Mouse (Mus musculus) forebrain, embryonic 11.5 days (tissue): ENCODE results near the gene Tead3. TPM values are rescaled to one million over a fixed set of nuclear protein-coding genes. Genes with fewer than 3 reads are reported as not detected.

Experiments used
- ATAC-seq: fragments of 200-750 bp; cut with Nextera tagmentation; replicated peaks from 2 replicates; pipeline ENCODE4 v1.8.0; 2017; ENCODE audit warnings: moderate TSS enrichment; ENCODE audit not compliant: low FRiP score
- DNase-seq: peaks from one replicate; pipeline ENCODE4 v3.0.0-alpha.2; 2017; ENCODE audit warnings: low spot score
- H3K27ac ChIP-seq: fragments of 300-500 bp; sonication (generic); 2 replicates; pipeline ENCODE4 v1.5.1; 2014; ENCODE audit warnings: low read depth, low read length
- H3K27me3 ChIP-seq: fragments of 300-500 bp; sonication (generic); 2 replicates; pipeline ENCODE4 v1.6.1; 2014; ENCODE audit warnings: mild to moderate bottlenecking, low read length, mixed read lengths; ENCODE audit not compliant: control insufficient read depth, insufficient read depth
- H3K36me3 ChIP-seq: fragments of 300-500 bp; sonication (generic); 2 replicates; pipeline ENCODE4 v1.6.1; 2014; ENCODE audit warnings: mild to moderate bottlenecking, low read length, moderate library complexity, mixed read lengths; ENCODE audit not compliant: control insufficient read depth, insufficient read depth
- H3K4me1 ChIP-seq: fragments of 300-500 bp; sonication (generic); replicated peaks from 2 replicates; pipeline ENCODE4 v1.6.1; 2014; ENCODE audit warnings: low read length, mixed read lengths; ENCODE audit not compliant: control insufficient read depth, insufficient read depth
- H3K4me2 ChIP-seq: fragments of 300-500 bp; sonication (generic); 2 replicates; pipeline ENCODE4 v1.6.1; 2014; ENCODE audit warnings: low read depth, mild to moderate bottlenecking, low read length, moderate library complexity, mixed read lengths; ENCODE audit not compliant: severe bottlenecking
- H3K4me3 ChIP-seq: fragments of 300-500 bp; sonication (generic); 2 replicates; pipeline ENCODE4 v1.5.1; 2014; ENCODE audit warnings: low read depth, low read length
- H3K9ac ChIP-seq: fragments of 300-500 bp; sonication (generic); 2 replicates; pipeline ENCODE4 v1.6.1; 2014; ENCODE audit warnings: low read length
- H3K9me3 ChIP-seq: fragments of 300-500 bp; sonication (generic); 2 replicates; pipeline ENCODE4 v1.6.1; 2016; ENCODE audit warnings: low read length, mixed read lengths; ENCODE audit not compliant: control insufficient read depth
- WGBS: fragments of 180-500 bp; shearing (Covaris S2); extraction: QIAGEN DNeasy Blood & Tissue Kit; methylation state at CpG from one replicate; pipeline ENCODE4 v1.1.7; 2014; 5-methylcytosine and 5-hydroxymethylcytosine counted together
- polyA plus RNA-seq: library from polyadenylated mRNA; unstranded; fragments of >200 nt; fragmentation: Nextera tagmentation; extraction: Ambion mirVana; gene quantifications from 2 replicates; pipeline ENCODE4 v1.2.1, GENCODE M21; 2014

Gene Tead3
- polyA plus RNA-seq, 1 experiment from 2014 or later: 5.6 TPM

DNA sequence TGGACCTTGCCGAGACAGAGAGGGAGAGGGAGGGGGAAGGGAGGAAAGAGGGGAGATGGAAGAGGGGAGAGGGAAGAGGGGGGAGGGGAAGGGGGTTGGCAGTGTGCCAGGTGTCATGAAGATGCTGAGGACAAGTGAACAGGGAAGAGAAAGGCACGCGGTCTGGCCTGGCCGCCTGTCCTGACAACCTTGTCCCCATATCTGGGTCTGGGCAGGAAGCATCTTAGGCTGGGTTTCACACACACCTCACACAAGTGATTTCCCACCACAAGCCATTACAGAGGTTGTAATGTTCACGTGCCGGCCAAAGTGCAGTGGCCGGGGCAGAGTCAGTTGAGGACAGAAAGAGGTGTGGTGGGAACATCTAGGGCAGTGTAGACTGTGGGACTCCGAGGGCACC is 63.0 kb downstream of the Tead3 start:
- H3K36me3 ChIP-seq: no peaks in the 10 kb centered on the region
- no peaks in the 10 kb centered on the region for H3K4me1 ChIP-seq
- no peak overlapping the region for H3K27ac ChIP-seq
- H3K9me3 ChIP-seq: no peaks in the 10 kb centered on the region
- H3K27me3 ChIP-seq: no peaks in the 10 kb centered on the region
- WGBS: 85% methylated on average over 8 of the region's 8 CpGs
- H3K4me3 ChIP-seq: no peak overlapping the region
- H3K4me2 ChIP-seq: no peak overlapping the region
- ATAC-seq (no peak), DNase-seq (no peak)
- H3K9ac ChIP-seq: no peak overlapping the region

DNA sequence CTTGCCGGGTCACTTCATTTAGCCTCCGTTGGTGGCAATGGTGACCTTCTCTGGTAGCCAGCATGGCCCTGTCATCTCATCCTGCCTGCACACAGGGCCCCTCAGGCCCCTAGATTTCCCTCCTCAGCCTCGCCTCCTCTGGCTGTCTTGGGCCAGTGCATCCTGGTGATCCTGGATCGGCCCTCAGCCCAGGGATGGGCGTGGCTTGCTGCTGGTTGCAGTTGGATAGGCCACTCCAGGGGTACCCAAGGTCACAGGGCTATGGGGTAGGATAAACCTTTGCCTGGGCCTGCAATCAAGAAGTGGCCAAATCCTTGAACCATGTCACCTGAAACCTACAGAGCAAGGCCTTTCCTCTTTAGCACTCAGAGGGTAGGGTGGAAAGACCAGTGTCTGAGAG is 63.7 kb downstream of the Tead3 start:
- H3K36me3 ChIP-seq: no peaks in the 10 kb centered on the region
- no peak overlapping the region for H3K9ac ChIP-seq
- H3K9me3 ChIP-seq: no peaks in the 10 kb centered on the region
- DNase-seq (no peak), ATAC-seq (no peak)
- 46% methylated on average over 5 of the region's 5 CpGs for WGBS
- no peak overlapping the region for H3K4me2 ChIP-seq
- no peak overlapping the region for H3K27ac ChIP-seq
- no peak overlapping the region for H3K4me3 ChIP-seq
- H3K27me3 ChIP-seq: no peaks in the 10 kb centered on the region
- no peaks in the 10 kb centered on the region for H3K4me1 ChIP-seq

DNA sequence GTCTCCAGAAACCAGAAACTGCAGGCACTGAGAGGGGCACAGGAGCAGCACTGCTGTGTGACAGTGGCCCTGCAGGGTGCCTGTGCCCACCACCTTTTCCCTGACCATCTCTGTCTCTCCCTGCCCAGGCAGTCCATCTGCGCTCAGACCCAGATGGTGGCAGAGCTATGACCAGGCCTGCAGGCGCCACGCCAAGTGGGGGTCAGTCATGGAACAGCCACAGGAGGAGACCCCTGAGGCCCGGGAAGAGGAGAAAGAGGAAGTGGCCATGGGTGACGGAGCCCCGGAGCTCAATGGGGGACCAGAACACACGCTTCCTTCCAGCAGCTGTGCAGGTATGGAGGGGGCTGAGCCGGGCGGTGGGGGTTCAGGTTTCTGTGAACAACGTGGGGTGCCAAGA is 64.5 kb downstream of the Tead3 start:
- Histone ChIP-seq H3K4me1 (no peaks in the 10 kb centered on the region), H3K4me3 (no peak overlapping the region), H3K9ac (no peak overlapping the region), H3K4me2 (no peak overlapping the region), H3K27me3 (no peaks in the 10 kb centered on the region), H3K36me3 (no peaks in the 10 kb centered on the region), H3K27ac (no peak overlapping the region), H3K9me3 (no peaks in the 10 kb centered on the region)
- no peak for ATAC-seq
- no peak for DNase-seq
- 89% methylated on average over 10 of the region's 10 CpGs for WGBS

DNA sequence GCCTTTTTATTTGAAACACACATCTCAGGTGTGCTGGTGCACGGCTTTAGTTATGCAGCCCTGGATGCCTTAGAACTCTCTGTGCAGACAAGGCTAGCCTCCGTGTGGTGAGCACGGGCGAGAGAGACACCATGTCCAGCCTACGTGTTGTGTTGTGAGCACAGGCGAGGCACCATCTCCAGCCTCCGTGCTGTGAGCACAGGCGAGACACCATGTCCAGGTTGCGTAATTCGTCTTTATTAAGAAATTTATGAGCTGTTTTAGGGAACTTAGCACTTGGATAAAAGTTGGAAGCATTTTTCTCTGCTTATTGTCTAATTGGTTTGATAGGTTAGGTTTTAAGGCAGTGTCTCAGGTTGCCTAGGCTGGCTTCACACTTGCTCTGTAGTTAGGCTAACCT is 67.4 kb downstream of the Tead3 start:
- ATAC-seq (no peak), DNase-seq (no peak)
- no peak overlapping the region for H3K4me3 ChIP-seq
- no peak overlapping the region for H3K27ac ChIP-seq
- 91% methylated on average over 10 of the region's 10 CpGs for WGBS
- H3K4me2 ChIP-seq: no peak overlapping the region
- no peak overlapping the region for H3K9ac ChIP-seq
- H3K36me3 ChIP-seq: no peaks in the 10 kb centered on the region
- no peaks in the 10 kb centered on the region for H3K9me3 ChIP-seq
- H3K4me1 ChIP-seq: no peaks in the 10 kb centered on the region
- H3K27me3 ChIP-seq: no peaks in the 10 kb centered on the region

DNA sequence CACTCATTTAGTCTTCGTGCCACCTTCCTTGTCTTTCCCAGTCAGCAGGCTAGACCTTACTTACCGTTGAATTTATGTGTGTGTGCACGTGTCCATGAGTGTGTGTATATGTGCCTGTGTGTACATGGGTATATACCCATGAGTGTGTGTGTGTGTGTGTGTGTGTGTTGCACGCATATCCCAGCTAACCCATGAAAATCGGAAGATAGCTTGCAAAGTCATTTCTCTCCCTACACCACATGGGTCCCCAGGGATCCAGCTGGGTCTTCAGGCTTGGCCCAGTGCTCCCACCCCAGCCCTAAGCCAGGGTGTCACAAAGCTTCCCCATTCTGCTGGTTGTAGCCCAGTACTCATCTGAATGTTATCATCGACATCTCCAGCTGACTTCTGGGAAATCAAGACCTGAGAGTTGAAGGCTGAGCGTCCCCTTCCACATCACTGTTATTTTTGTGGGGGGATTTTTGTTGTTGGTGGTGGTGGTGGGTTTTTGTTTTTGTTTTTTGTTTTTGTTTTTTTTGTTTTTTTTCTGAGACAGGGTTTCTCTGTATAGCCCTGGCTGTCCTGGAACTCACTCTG is 68.7 kb downstream of the Tead3 start:
- Histone ChIP-seq H3K36me3 (no peaks in the 10 kb centered on the region), H3K27me3 (no peaks in the 10 kb centered on the region), H3K9me3 (no peaks in the 10 kb centered on the region), H3K4me1 (no peaks in the 10 kb centered on the region), H3K4me2 (no peak overlapping the region), H3K27ac (no peak overlapping the region), H3K4me3 (no peak overlapping the region), H3K9ac (no peak overlapping the region)
- WGBS: 96% methylated on average over 7 of the region's 7 CpGs
- ATAC-seq (no peak), DNase-seq (no peak)

Other genes starting within 250 kb of the Tead3 start
- gene Scube3, start 208.7 kb downstream of the Tead3 start, polyA plus RNA-seq: 10.5 and 12.4 TPM in 2 replicates
- 37.8 and 40.2 TPM in 2 replicates for gene Zfp523, start 173.7 kb downstream of the Tead3 start, polyA plus RNA-seq
- 2.2 and 2.5 TPM in 2 replicates for gene Def6, start 143.0 kb downstream of the Tead3 start, polyA plus RNA-seq
- gene Ppard, start 118.1 kb downstream of the Tead3 start, polyA plus RNA-seq: 1.4 and 1.7 TPM in 2 replicates
- 28.0 and 32.3 TPM in 2 replicates for gene Fance, start 37.3 kb downstream of the Tead3 start, polyA plus RNA-seq
- gene Rpl10a, start 22.3 kb downstream of the Tead3 start, polyA plus RNA-seq: 468 and 490 TPM in 2 replicates
- gene Tulp1, start 14.4 kb upstream of the Tead3 start, polyA plus RNA-seq: 2.6 and 4.2 TPM in 2 replicates
- 11.4 and 11.5 TPM in 2 replicates for gene Fkbp5, start 166.7 kb upstream of the Tead3 start, polyA plus RNA-seq
- not detected in 2 replicates for gene Armc12, start 180.0 kb upstream of the Tead3 start, polyA plus RNA-seq
- gene Clpsl2, start 198.6 kb upstream of the Tead3 start, polyA plus RNA-seq: not detected in 2 replicates
- gene Clps, start 209.9 kb upstream of the Tead3 start, polyA plus RNA-seq: not detected in 2 replicates
- gene Lhfpl5, start 224.8 kb upstream of the Tead3 start, polyA plus RNA-seq: 0.84 and 1.5 TPM in 2 replicates